Mouse (Mus musculus): Measurements from ENCODE around the gene Lpcat1. TPM values are rescaled to one million over a fixed set of nuclear protein-coding genes. Genes with fewer than 3 reads are reported as not detected.

The Lpcat1 gene
- polyA plus RNA-seq, 1 experiment from 2014 or later, result 59.3 TPM

- Histone ChIP-seq H3K27ac (no peak overlapping the region), H3K36me3 (peaks cover 57% of the 10 kb centered on the region), H3K4me2 (replicated peaks) (no peak overlapping the region), H3K9me3 (no peaks in the 10 kb centered on the region), H3K9ac (no peak overlapping the region), H3K4me3 (no peak overlapping the region), H3K4me1 (no peaks in the 10 kb centered on the region), H3K27me3 (no peaks in the 10 kb centered on the region)
- WGBS, result 87% methylated on average over 8 of the region's 8 CpGs
- no peak for ATAC-seq (ENCODE audit: insufficient number of reproducible peaks, insufficient read depth, low FRiP score, low TSS enrichment)
Observed at GRCm38 (mm10) chr13:73508817-73509550, 42.0 kb downstream of the Lpcat1 start.

- no peak overlapping the region for H3K4me2 ChIP-seq (replicated peaks)
- 77% methylated on average over 6 of the region's 6 CpGs for WGBS
- no peaks in the 10 kb centered on the region for H3K9me3 ChIP-seq
- H3K27ac ChIP-seq, result no peak overlapping the region
- no peaks in the 10 kb centered on the region for H3K27me3 ChIP-seq
- no peaks in the 10 kb centered on the region for H3K4me1 ChIP-seq
- peaks cover 63% of the 10 kb centered on the region for H3K36me3 ChIP-seq
- ATAC-seq (ENCODE audit: insufficient number of reproducible peaks, insufficient read depth, low FRiP score, low TSS enrichment), result no peak
- no peak overlapping the region for H3K9ac ChIP-seq
- no peak overlapping the region for H3K4me3 ChIP-seq
Observed at GRCm38 (mm10) chr13:73509869-73510268, 42.9 kb downstream of the Lpcat1 start.

DNA sequence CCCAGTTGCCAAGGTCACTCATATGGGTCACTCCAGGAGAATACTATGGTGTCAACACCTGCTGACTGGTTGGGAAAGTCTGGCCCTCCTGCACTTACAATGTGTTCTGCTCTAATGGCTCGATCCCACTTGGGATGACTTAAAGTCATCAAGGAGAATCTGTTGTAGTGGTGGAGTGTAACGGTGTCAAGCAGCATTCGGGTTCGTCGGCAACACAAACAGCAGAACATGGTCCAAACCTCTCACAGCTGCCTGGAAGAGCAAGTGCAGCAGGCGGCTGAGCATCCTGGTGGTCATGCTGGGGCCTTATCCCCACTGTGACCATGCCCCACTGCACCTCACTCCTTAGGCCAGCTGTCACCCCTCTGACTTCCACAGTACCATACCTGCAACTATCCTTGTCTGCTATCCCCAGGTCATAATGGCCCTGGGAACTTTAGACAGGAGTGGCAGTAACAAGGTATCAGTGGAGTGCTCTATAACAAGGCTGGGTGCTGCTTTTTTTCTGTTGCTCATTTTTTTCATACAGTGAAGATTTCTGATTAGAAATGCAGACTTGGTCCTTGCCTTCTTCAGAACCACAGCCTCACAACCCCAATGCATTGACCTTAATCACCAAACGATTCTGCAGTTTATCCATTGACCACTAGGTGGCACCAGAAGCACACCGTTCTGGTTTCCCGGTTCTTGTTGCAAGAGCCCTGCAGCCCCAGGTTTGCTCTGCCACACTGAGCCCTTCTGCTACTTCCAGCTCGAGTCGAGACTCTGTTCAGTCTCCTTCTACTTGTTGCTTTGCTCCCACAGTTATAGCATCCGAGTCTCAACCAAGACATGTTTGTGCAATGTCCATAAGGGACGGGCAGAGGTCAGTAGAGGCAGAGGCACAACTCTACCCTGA, 46.0 kb downstream of the Lpcat1 start:
- 61% methylated on average over 13 of the region's 13 CpGs for WGBS
- H3K9ac ChIP-seq, result no peak overlapping the region
- no peak overlapping the region for H3K4me2 ChIP-seq (replicated peaks)
- no peak overlapping the region for H3K4me3 ChIP-seq
- no peak overlapping the region for H3K27ac ChIP-seq
- no peaks in the 10 kb centered on the region for H3K9me3 ChIP-seq
- H3K36me3 ChIP-seq, result peaks cover 69% of the 10 kb centered on the region
- no peak for ATAC-seq (ENCODE audit: insufficient number of reproducible peaks, insufficient read depth, low FRiP score, low TSS enrichment)
- no peaks in the 10 kb centered on the region for H3K27me3 ChIP-seq
- H3K4me1 ChIP-seq, result no peaks in the 10 kb centered on the region

- 73% methylated on average over 4 of the region's 4 CpGs for WGBS
- Histone ChIP-seq H3K27me3 (no peaks in the 10 kb centered on the region), H3K4me2 (replicated peaks) (no peak overlapping the region), H3K4me3 (no peak overlapping the region), H3K9me3 (no peaks in the 10 kb centered on the region), H3K4me1 (no peaks in the 10 kb centered on the region), H3K27ac (no peak overlapping the region), H3K9ac (no peak overlapping the region), H3K36me3 (peaks cover 42% of the 10 kb centered on the region)
- ATAC-seq (ENCODE audit: insufficient number of reproducible peaks, insufficient read depth, low FRiP score, low TSS enrichment), result no peak
Observed at GRCm38 (mm10) chr13:73516886-73517285, 49.9 kb downstream of the Lpcat1 start.

- WGBS, result 91% methylated on average over 3 of the region's 3 CpGs
- H3K9ac ChIP-seq, result no peak overlapping the region
- H3K9me3 ChIP-seq, result no peaks in the 10 kb centered on the region
- H3K4me2 ChIP-seq (replicated peaks), result no peak overlapping the region
- no peak overlapping the region for H3K27ac ChIP-seq
- no peak overlapping the region for H3K4me3 ChIP-seq
- no peak for ATAC-seq (ENCODE audit: insufficient number of reproducible peaks, insufficient read depth, low FRiP score, low TSS enrichment)
- peaks cover 8% of the 10 kb centered on the region; the same call in 1 of the 2 replicates for H3K4me1 ChIP-seq
- no peaks in the 10 kb centered on the region for H3K36me3 ChIP-seq
- H3K27me3 ChIP-seq, result peaks cover 38% of the 10 kb centered on the region
Observed at GRCm38 (mm10) chr13:73533716-73534115, 66.7 kb downstream of the Lpcat1 start.

GRCm38 (mm10) chr13:73535287-73535686, 68.3 kb downstream of the Lpcat1 start:
- peaks cover 8% of the 10 kb centered on the region; the same call in 1 of the 2 replicates for H3K4me1 ChIP-seq
- peaks cover 40% of the 10 kb centered on the region for H3K27me3 ChIP-seq
- no peak overlapping the region for H3K9ac ChIP-seq
- H3K4me3 ChIP-seq, result no peak overlapping the region
- no peaks in the 10 kb centered on the region for H3K36me3 ChIP-seq
- no peaks in the 10 kb centered on the region for H3K9me3 ChIP-seq
- ATAC-seq (ENCODE audit: insufficient number of reproducible peaks, insufficient read depth, low FRiP score, low TSS enrichment), result no peak
- no peak overlapping the region for H3K27ac ChIP-seq
- no peak overlapping the region for H3K4me2 ChIP-seq (replicated peaks)
- WGBS, result 55% methylated on average over 3 of the region's 3 CpGs

DNA sequence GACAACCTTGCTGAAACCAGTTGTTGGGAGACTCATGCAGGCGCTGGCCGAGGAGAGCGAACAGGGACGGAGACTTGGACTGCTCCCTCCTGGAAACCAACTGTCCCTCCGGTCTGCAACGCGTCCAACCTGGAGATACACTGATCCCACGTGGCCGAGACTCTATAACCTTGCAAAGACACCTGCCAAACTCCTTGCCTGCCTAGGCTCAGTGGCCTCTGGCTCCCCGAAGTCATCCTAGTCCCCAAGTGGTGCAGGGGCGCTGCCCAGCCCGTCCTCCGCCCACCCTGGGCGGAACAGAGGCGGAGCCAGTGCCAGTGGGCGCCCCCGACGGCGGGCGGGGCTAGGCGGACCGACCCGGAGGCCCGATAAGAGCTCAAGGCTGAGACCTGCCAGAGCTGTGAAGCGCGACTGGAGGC, 69.4 kb downstream of the Lpcat1 start, which contains the start of gene Slc6a3:
Slc6a3 (plus strand) TSS at position 345 of the 419 bp plus-strand sequence.
- H3K36me3 ChIP-seq, result no peaks in the 10 kb centered on the region
- peaks cover 40% of the 10 kb centered on the region for H3K27me3 ChIP-seq
- H3K9me3 ChIP-seq, result no peaks in the 10 kb centered on the region
- peak within 1 kb of the TSS; percentile 44 for H3K9ac ChIP-seq
- H3K4me2 ChIP-seq (replicated peaks), result peak within 1 kb of the TSS; percentile 64
- H3K4me1 ChIP-seq, result peaks cover 8% of the 10 kb centered on the region; the same call in 1 of the 2 replicates
- peak; percentile 85; the same call in 1 of the 2 replicates for ATAC-seq (ENCODE audit: insufficient number of reproducible peaks, insufficient read depth, low FRiP score, low TSS enrichment)
- under 1% methylated on average over 26 of the region's 26 CpGs for WGBS
- no peak within 1 kb of the TSS for H3K27ac ChIP-seq
- peak within 1 kb of the TSS; percentile 43 for H3K4me3 ChIP-seq

- peak overlapping the region; percentile 64 for H3K4me2 ChIP-seq (replicated peaks)
- no peak overlapping the region for H3K27ac ChIP-seq
- no peaks in the 10 kb centered on the region for H3K36me3 ChIP-seq
- H3K9me3 ChIP-seq, result no peaks in the 10 kb centered on the region
- H3K4me3 ChIP-seq, result peak overlapping the region; percentile 43
- H3K4me1 ChIP-seq, result peaks cover 8% of the 10 kb centered on the region; the same call in 1 of the 2 replicates
- no peak for ATAC-seq (ENCODE audit: insufficient number of reproducible peaks, insufficient read depth, low FRiP score, low TSS enrichment)
- H3K27me3 ChIP-seq, result peaks cover 43% of the 10 kb centered on the region
- WGBS, result 18% methylated on average over 13 of the region's 13 CpGs
- peak overlapping the region; percentile 44 for H3K9ac ChIP-seq
Observed at GRCm38 (mm10) chr13:73536824-73537223, 69.8 kb downstream of the Lpcat1 start.

DNA sequence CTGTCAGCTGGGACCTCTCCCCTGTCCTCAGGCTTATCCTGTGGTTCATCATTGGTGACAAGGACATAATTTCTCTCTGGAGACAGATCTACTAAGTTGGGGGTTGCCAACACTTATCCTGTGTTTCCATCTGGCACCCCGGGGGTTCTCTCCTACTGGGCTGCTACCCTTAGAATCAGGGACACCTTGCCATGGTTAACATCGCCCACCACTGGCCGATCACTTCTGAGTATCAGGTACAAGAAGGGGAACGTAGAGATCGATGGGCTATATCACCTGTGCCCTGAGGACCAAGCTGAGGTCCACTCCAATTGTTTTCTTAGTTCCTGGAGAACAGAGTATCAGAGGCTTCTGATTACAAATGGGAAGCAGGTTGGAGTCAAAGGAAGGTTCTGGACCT, 97.2 kb downstream of the Lpcat1 start:
- H3K4me1 ChIP-seq, result no peaks in the 10 kb centered on the region
- 86% methylated on average over 5 of the region's 5 CpGs for WGBS
- 0 out of 2 replicates have a peak, but pooled peaks cover 5% of the 10 kb centered on the region for H3K27me3 ChIP-seq
- H3K27ac ChIP-seq, result no peak overlapping the region
- no peak overlapping the region for H3K4me3 ChIP-seq
- no peak overlapping the region for H3K9ac ChIP-seq
- H3K9me3 ChIP-seq, result no peaks in the 10 kb centered on the region
- no peak overlapping the region for H3K4me2 ChIP-seq (replicated peaks)
- ATAC-seq (ENCODE audit: insufficient number of reproducible peaks, insufficient read depth, low FRiP score, low TSS enrichment), result no peak
- H3K36me3 ChIP-seq, result no peaks in the 10 kb centered on the region

Measured in embryonic facial prominence, embryonic 12.5 days (tissue).